Mouse (Mus musculus): ENCODE measurements around the gene Hcfc1. TPM values are rescaled to one million over a fixed set of nuclear protein-coding genes. Genes with fewer than 3 reads are reported as not detected.
A peak's percentile ranks its signal among the peaks of the same experiment; 100 is the strongest.

Gene Hcfc1
- 35.6 and 36.6 TPM in 2 replicates for polyA plus RNA-seq (2014; fragmentation: Nextera tagmentation; extraction: Ambion mirVana)

DNA sequence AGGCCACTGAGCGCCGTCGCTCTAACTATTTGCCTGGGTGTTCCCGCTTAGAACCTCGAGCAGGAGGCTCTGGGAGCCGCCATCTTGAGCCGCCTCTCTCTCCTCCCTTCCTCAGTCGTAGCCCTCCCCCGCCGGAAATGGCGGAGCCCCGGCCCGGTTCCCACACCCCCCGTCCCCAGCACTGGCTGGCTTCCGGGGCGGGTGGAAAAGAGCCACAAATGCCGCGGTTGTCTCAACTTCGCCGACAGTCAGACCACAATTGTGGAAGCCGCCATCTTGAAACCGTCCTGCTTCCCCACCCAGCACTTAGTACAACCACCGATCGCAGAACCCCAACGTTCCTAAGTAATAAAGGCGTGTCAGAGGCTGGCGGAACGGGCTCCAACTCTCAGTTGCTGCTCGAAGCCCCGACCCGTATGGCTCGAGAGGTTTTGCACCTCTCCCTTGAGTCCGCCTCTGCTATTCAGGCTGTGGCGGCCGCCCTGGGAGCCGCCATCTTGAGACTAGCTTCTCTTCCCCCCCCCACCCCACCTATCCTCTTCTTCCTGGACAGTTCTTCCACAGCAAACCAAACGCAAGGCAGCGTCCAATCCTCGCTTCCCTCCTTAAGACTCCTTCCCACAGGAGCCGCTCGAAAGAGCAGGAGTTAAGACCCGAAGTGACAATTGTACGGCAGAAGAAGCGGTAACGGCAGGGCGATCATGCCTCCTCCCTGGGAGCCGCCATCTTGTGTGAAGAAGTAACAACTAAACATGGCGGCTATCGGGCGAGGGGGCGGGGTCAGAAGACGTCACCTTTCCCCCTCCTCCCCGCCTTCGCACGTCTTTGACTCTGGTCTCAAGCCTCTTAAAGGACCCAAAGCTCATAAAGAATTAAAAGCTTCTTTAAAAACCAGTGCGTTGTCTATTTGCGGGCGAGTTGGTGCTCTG lies at the start of gene Hcfc1:
Gene Hcfc1, minus strand, starts transcription at position 110 of the 929 bp plus-strand sequence.
- Histone ChIP-seq H3K9me3 (ENCODE audit: control insufficient read depth, low read length) (no peaks in the 10 kb centered on the region), H3K36me3 (ENCODE audit: control insufficient read depth, insufficient read depth, low read length) (peaks cover 13% of the 10 kb centered on the region; the same call in 1 of the 2 replicates), H3K9ac (ENCODE audit: low read length) (peak within 1 kb of the TSS; percentile 82), H3K27me3 (ENCODE audit: control insufficient read depth, insufficient read depth, low read length) (no peaks in the 10 kb centered on the region), H3K4me3 (ENCODE audit: control insufficient read depth in 1 of 2, insufficient read depth in 1 of 2, low read depth in 1 of 2, low read length in 2 of 2) (peak within 1 kb of the TSS; percentile 69 to 73), H3K27ac (replicated peaks in 1 of 2; ENCODE audit: control insufficient read depth in 1 of 2, insufficient read depth in 1 of 2, low read depth in 2 of 2, low read length in 2 of 2) (peak within 1 kb of the TSS; percentile 97 to 100), H3K4me1 (ENCODE audit: control insufficient read depth in 2 of 2, insufficient read depth in 2 of 2, low read length in 2 of 2) (peaks cover 7 to 15% of the 10 kb centered on the region in 2 experiments), H3K4me2 (ENCODE audit: low read length) (peak within 1 kb of the TSS; percentile 68)
- ATAC-seq (ENCODE audit: insufficient number of reproducible peaks, insufficient read depth, low FRiP score, low read depth): peak; percentile 76
- WGBS: 16% methylated on average over 58 of the region's 58 CpGs

DNA sequence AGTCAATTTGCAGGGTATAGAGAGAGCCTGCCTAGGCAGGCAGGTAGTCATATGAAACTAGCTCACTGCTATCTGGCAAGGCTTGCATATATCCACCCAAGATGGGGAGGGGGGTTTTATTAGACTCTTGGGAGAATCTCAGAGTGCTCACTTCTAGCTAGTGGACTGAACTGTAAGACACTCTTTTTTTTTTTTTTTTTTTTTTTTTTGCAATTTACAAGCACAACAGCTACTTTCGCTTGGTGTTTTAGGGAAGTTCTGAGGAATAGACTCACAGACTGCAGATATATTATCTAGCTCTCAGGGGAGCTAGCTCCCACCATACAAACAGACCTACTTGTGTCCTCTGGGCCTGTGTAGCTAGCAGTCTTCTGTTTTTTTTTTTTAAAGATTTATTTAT lies 48.4 kb upstream of the Hcfc1 start:
- Histone ChIP-seq H3K9me3 (ENCODE audit: control insufficient read depth, low read length) (no peaks in the 10 kb centered on the region), H3K4me2 (ENCODE audit: low read length) (no peak overlapping the region), H3K9ac (ENCODE audit: low read length) (no peak overlapping the region), H3K4me3 (ENCODE audit: control insufficient read depth in 1 of 2, insufficient read depth in 1 of 2, low read depth in 1 of 2, low read length in 2 of 2) (no peak overlapping the region), H3K27me3 (ENCODE audit: control insufficient read depth, insufficient read depth, low read length) (no peaks in the 10 kb centered on the region), H3K27ac (replicated peaks in 1 of 2; ENCODE audit: control insufficient read depth in 1 of 2, insufficient read depth in 1 of 2, low read depth in 2 of 2, low read length in 2 of 2) (no peak overlapping the region), H3K36me3 (ENCODE audit: control insufficient read depth, insufficient read depth, low read length) (peaks cover 32% of the 10 kb centered on the region), H3K4me1 (ENCODE audit: control insufficient read depth in 2 of 2, insufficient read depth in 2 of 2, low read length in 2 of 2) (no peaks in the 10 kb centered on the region)
- 100% methylated on average over 1 of the region's 1 CpGs for WGBS
- no peak for ATAC-seq (ENCODE audit: insufficient number of reproducible peaks, insufficient read depth, low FRiP score, low read depth)

DNA sequence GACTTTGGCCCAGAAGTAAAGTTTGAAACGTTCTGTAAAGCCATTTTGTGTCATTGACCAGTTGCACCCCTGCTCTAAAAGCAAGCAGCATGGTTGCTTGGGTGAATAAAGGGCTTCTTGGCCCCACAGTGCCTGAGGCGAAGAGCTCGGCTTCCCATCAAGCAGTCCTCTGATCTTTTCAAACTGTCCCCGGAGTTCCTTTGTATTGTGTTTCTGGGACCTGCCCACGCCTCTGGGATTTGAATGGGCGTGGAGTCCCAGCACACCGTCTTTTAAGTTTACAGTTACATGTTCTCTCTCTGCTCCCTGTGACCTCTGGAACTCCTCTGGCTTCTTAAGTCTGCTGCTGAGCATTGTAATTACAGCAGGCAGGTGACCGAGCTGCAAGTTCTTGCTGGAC lies 41.9 kb upstream of the Hcfc1 start:
- WGBS: 59% methylated on average over 8 of the region's 8 CpGs
- Histone ChIP-seq H3K27ac (replicated peaks in 1 of 2; ENCODE audit: control insufficient read depth in 1 of 2, insufficient read depth in 1 of 2, low read depth in 2 of 2, low read length in 2 of 2) (no peak overlapping the region), H3K36me3 (ENCODE audit: control insufficient read depth, insufficient read depth, low read length) (no peaks in the 10 kb centered on the region), H3K9ac (ENCODE audit: low read length) (no peak overlapping the region), H3K27me3 (ENCODE audit: control insufficient read depth, insufficient read depth, low read length) (no peaks in the 10 kb centered on the region), H3K4me2 (ENCODE audit: low read length) (no peak overlapping the region), H3K4me3 (ENCODE audit: control insufficient read depth in 1 of 2, insufficient read depth in 1 of 2, low read depth in 1 of 2, low read length in 2 of 2) (no peak overlapping the region), H3K9me3 (ENCODE audit: control insufficient read depth, low read length) (no peaks in the 10 kb centered on the region), H3K4me1 (ENCODE audit: control insufficient read depth in 2 of 2, insufficient read depth in 2 of 2, low read length in 2 of 2) (no peaks in the 10 kb centered on the region)
- ATAC-seq (ENCODE audit: insufficient number of reproducible peaks, insufficient read depth, low FRiP score, low read depth): no peak

DNA sequence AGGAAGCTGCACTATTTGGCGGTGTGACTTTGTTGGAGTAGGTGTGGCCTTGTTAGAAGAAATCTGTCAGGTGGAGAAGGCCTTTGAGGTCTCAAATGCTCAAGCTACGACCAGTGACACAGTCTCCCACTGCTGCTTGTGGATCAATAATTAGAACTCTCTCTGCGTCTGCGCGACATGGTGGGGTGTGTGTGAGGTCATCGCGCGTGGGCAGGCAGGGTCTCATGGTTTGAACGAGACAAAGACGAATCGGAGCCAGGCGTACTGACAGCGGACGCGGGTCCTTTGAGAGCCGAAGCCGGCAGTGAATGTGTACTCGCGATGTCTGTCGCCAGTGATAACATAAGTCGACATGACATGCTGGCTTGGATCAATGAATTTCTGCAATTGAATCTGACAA lies 40.2 kb upstream of the Hcfc1 start:
- WGBS: 76% methylated on average over 21 of the region's 21 CpGs
- no peak overlapping the region for H3K4me3 ChIP-seq (ENCODE audit: control insufficient read depth in 1 of 2, insufficient read depth in 1 of 2, low read depth in 1 of 2, low read length in 2 of 2)
- H3K27me3 ChIP-seq (ENCODE audit: control insufficient read depth, insufficient read depth, low read length): no peaks in the 10 kb centered on the region
- no peak overlapping the region for H3K9ac ChIP-seq (ENCODE audit: low read length)
- H3K36me3 ChIP-seq (ENCODE audit: control insufficient read depth, insufficient read depth, low read length): no peaks in the 10 kb centered on the region
- no peaks in the 10 kb centered on the region for H3K9me3 ChIP-seq (ENCODE audit: control insufficient read depth, low read length)
- no peak for ATAC-seq (ENCODE audit: insufficient number of reproducible peaks, insufficient read depth, low FRiP score, low read depth)
- H3K4me2 ChIP-seq (ENCODE audit: low read length): no peak overlapping the region
- H3K4me1 ChIP-seq (ENCODE audit: control insufficient read depth in 2 of 2, insufficient read depth in 2 of 2, low read length in 2 of 2): no peaks in the 10 kb centered on the region
- H3K27ac ChIP-seq (replicated peaks in 1 of 2; ENCODE audit: control insufficient read depth in 1 of 2, insufficient read depth in 1 of 2, low read depth in 2 of 2, low read length in 2 of 2): no peak overlapping the region

GRCm38 (mm10) chrX:74003644-74004043 lies 37.5 kb upstream of the Hcfc1 start:
- no peaks in the 10 kb centered on the region for H3K27me3 ChIP-seq (ENCODE audit: control insufficient read depth, insufficient read depth, low read length)
- no peak overlapping the region for H3K4me2 ChIP-seq (ENCODE audit: low read length)
- H3K9me3 ChIP-seq (ENCODE audit: control insufficient read depth, low read length): no peaks in the 10 kb centered on the region
- H3K36me3 ChIP-seq (ENCODE audit: control insufficient read depth, insufficient read depth, low read length): no peaks in the 10 kb centered on the region
- H3K27ac ChIP-seq (replicated peaks in 1 of 2; ENCODE audit: control insufficient read depth in 1 of 2, insufficient read depth in 1 of 2, low read depth in 2 of 2, low read length in 2 of 2): no peak overlapping the region
- WGBS: 62% methylated on average over 2 of the region's 2 CpGs
- no peak overlapping the region for H3K9ac ChIP-seq (ENCODE audit: low read length)
- H3K4me3 ChIP-seq (ENCODE audit: control insufficient read depth in 1 of 2, insufficient read depth in 1 of 2, low read depth in 1 of 2, low read length in 2 of 2): no peak overlapping the region
- peaks cover 0 to 2% of the 10 kb centered on the region in 2 experiments; a peak in 1 of 4 replicates for H3K4me1 ChIP-seq (ENCODE audit: control insufficient read depth in 2 of 2, insufficient read depth in 2 of 2, low read length in 2 of 2)
- ATAC-seq (ENCODE audit: insufficient number of reproducible peaks, insufficient read depth, low FRiP score, low read depth): no peak

- no peak overlapping the region for H3K9ac ChIP-seq (ENCODE audit: low read length)
- no peaks in the 10 kb centered on the region for H3K27me3 ChIP-seq (ENCODE audit: control insufficient read depth, insufficient read depth, low read length)
- no peak overlapping the region for H3K4me3 ChIP-seq (ENCODE audit: control insufficient read depth in 1 of 2, insufficient read depth in 1 of 2, low read depth in 1 of 2, low read length in 2 of 2)
- H3K4me1 ChIP-seq (ENCODE audit: control insufficient read depth in 2 of 2, insufficient read depth in 2 of 2, low read length in 2 of 2): peaks cover 0 to 2% of the 10 kb centered on the region in 2 experiments; a peak in 1 of 4 replicates
- WGBS: 64% methylated on average over 3 of the region's 3 CpGs
- no peak overlapping the region for H3K4me2 ChIP-seq (ENCODE audit: low read length)
- ATAC-seq (ENCODE audit: insufficient number of reproducible peaks, insufficient read depth, low FRiP score, low read depth): no peak
- H3K9me3 ChIP-seq (ENCODE audit: control insufficient read depth, low read length): no peaks in the 10 kb centered on the region
- no peak overlapping the region for H3K27ac ChIP-seq (replicated peaks in 1 of 2; ENCODE audit: control insufficient read depth in 1 of 2, insufficient read depth in 1 of 2, low read depth in 2 of 2, low read length in 2 of 2)
- no peaks in the 10 kb centered on the region for H3K36me3 ChIP-seq (ENCODE audit: control insufficient read depth, insufficient read depth, low read length)
These were observed 34.9 kb upstream of the Hcfc1 start for GRCm38 (mm10) chrX:74001024-74001423.

- Histone ChIP-seq H3K4me1 (ENCODE audit: control insufficient read depth in 2 of 2, insufficient read depth in 2 of 2, low read length in 2 of 2) (peaks cover 0 to 2% of the 10 kb centered on the region in 2 experiments; a peak in 1 of 4 replicates), H3K4me2 (ENCODE audit: low read length) (peak overlapping the region; percentile 29; the same call in 1 of the 2 replicates), H3K9me3 (ENCODE audit: control insufficient read depth, low read length) (no peaks in the 10 kb centered on the region), H3K27me3 (ENCODE audit: control insufficient read depth, insufficient read depth, low read length) (no peaks in the 10 kb centered on the region), H3K27ac (replicated peaks in 1 of 2; ENCODE audit: control insufficient read depth in 1 of 2, insufficient read depth in 1 of 2, low read depth in 2 of 2, low read length in 2 of 2) (no peak overlapping the region), H3K4me3 (ENCODE audit: control insufficient read depth in 1 of 2, insufficient read depth in 1 of 2, low read depth in 1 of 2, low read length in 2 of 2) (no peak overlapping the region), H3K9ac (ENCODE audit: low read length) (no peak overlapping the region), H3K36me3 (ENCODE audit: control insufficient read depth, insufficient read depth, low read length) (no peaks in the 10 kb centered on the region)
- ATAC-seq (ENCODE audit: insufficient number of reproducible peaks, insufficient read depth, low FRiP score, low read depth): no peak
- WGBS: 29% methylated on average over 8 of the region's 8 CpGs
These were observed 33.0 kb upstream of the Hcfc1 start for GRCm38 (mm10) chrX:73998911-73999869.

Measured in heart, embryonic 14.5 days (tissue).